Mouse (Mus musculus): ENCODE data around the gene P4ha1. TPM values are rescaled to one million over a fixed set of nuclear protein-coding genes. Genes with fewer than 3 reads are reported as not detected.
"Not testable (repeated sequence)": the region's sequence is repeated elsewhere in the genome, so short reads cannot be mapped to it uniquely, and the experiment has no call there.

Gene P4ha1
- polyA plus RNA-seq, 1 experiment from 2014 or later: 60.6 TPM

DNA sequence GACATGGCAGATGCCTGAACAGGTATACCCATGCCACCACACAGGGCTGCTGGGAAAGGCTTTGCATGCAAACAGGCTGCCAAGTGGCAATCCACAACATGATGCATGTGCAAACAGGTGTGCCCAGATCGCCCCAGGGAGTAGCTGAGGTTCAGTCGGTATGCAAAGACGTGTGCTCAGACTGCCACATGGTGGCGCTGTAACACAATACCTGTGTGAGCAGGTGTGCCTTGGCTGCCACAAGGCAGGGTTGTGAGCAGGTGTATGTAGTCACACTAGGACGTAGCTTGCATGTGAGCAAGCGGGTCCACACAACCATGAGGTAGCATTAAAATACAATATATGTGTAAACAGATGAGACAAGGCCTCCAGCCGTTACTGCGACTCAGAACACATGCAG is 34.0 kb upstream of the P4ha1 start:
- Histone ChIP-seq H3K9ac (ENCODE audit: low read depth, low read length) (no peak overlapping the region), H3K27me3 (replicated peaks; ENCODE audit: control insufficient read depth, insufficient read depth, low read length) (no peaks in the 10 kb centered on the region), H3K4me3 (ENCODE audit: low read depth, low read length) (no peak overlapping the region), H3K36me3 (ENCODE audit: control insufficient read depth, insufficient read depth, low read length) (no peaks in the 10 kb centered on the region), H3K9me3 (ENCODE audit: control insufficient read depth, low read length) (no peaks in the 10 kb centered on the region), H3K27ac (ENCODE audit: low read depth, low read length) (no peak overlapping the region), H3K4me2 (no peak overlapping the region), H3K4me1 (replicated peaks; ENCODE audit: control insufficient read depth, insufficient read depth, low read length) (peaks cover 5% of the 10 kb centered on the region; the same call in 1 of the 2 replicates)
- WGBS: 55% methylated on average over 8 of the region's 8 CpGs
- ATAC-seq (replicated peaks; ENCODE audit: low FRiP score) (no peak), DNase-seq (ENCODE audit: low spot score) (no peak)

DNA sequence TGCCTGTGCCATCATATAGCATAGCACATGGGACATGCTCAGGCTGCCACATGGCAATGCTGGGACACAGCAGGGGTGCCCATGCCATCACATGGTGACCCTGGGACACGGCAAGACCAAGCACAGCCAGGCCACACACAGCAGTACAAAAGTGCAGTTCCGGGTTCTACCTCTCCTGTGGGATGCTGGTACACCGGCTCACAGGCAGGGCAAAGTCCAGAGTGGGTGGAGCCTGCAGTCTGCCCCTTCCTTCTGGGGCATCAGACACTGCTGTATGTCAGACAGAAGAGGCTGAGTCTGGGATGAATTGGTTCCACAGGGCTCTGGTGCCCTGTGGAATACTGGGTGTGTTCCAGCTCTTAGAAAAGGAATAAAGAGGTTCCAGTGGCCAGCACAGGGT is 31.6 kb upstream of the P4ha1 start:
- no peak overlapping the region for H3K9ac ChIP-seq (ENCODE audit: low read depth, low read length)
- no peak for ATAC-seq (replicated peaks; ENCODE audit: low FRiP score)
- 42% methylated on average over 3 of the region's 3 CpGs for WGBS
- no peaks in the 10 kb centered on the region for H3K9me3 ChIP-seq (ENCODE audit: control insufficient read depth, low read length)
- no peaks in the 10 kb centered on the region for H3K27me3 ChIP-seq (replicated peaks; ENCODE audit: control insufficient read depth, insufficient read depth, low read length)
- peaks cover 5% of the 10 kb centered on the region; the same call in 1 of the 2 replicates for H3K4me1 ChIP-seq (replicated peaks; ENCODE audit: control insufficient read depth, insufficient read depth, low read length)
- no peak overlapping the region for H3K4me3 ChIP-seq (ENCODE audit: low read depth, low read length)
- H3K36me3 ChIP-seq (ENCODE audit: control insufficient read depth, insufficient read depth, low read length): no peaks in the 10 kb centered on the region
- DNase-seq (ENCODE audit: low spot score): no peak
- no peak overlapping the region for H3K4me2 ChIP-seq
- peak overlapping the region; percentile 21; the same call in 1 of the 2 replicates for H3K27ac ChIP-seq (ENCODE audit: low read depth, low read length)

DNA sequence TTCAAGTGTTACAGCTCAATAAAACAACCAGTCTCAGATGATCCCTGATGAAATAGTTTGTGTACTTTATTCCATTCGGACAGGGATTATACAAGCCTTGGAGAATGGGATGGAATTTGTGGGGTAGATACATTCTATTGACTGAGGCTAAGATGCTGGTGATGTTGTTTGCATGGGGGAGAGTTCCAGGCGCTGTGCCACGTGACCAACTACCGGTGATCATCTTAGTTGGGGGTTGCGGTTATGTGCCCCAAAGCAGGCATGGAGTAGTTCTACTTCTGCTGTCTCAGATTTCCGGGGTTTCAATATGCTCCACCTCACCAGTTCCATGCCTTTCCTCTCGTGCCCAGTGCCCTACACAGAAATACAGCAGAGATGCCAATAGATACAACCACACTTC is 31.0 kb upstream of the P4ha1 start:
- Histone ChIP-seq H3K27me3 (replicated peaks; ENCODE audit: control insufficient read depth, insufficient read depth, low read length) (no peaks in the 10 kb centered on the region), H3K9me3 (ENCODE audit: control insufficient read depth, low read length) (no peaks in the 10 kb centered on the region), H3K27ac (ENCODE audit: low read depth, low read length) (no peak overlapping the region), H3K4me2 (no peak overlapping the region), H3K4me1 (replicated peaks; ENCODE audit: control insufficient read depth, insufficient read depth, low read length) (peaks cover 2% of the 10 kb centered on the region; the same call in 1 of the 2 replicates), H3K4me3 (ENCODE audit: low read depth, low read length) (no peak overlapping the region), H3K9ac (ENCODE audit: low read depth, low read length) (no peak overlapping the region), H3K36me3 (ENCODE audit: control insufficient read depth, insufficient read depth, low read length) (no peaks in the 10 kb centered on the region)
- no peak for DNase-seq (ENCODE audit: low spot score)
- no peak for ATAC-seq (replicated peaks; ENCODE audit: low FRiP score)
- WGBS: 78% methylated on average over 7 of the region's 7 CpGs

GRCm38 (mm10) chr10:59292558-59292957 is 30.5 kb upstream of the P4ha1 start:
- 27% methylated on average over 4 of the region's 4 CpGs for WGBS
- Histone ChIP-seq H3K9ac (ENCODE audit: low read depth, low read length) (no peak overlapping the region), H3K4me1 (replicated peaks; ENCODE audit: control insufficient read depth, insufficient read depth, low read length) (no peaks in the 10 kb centered on the region; the same call in 1 of the 2 replicates), H3K36me3 (ENCODE audit: control insufficient read depth, insufficient read depth, low read length) (no peaks in the 10 kb centered on the region), H3K27me3 (replicated peaks; ENCODE audit: control insufficient read depth, insufficient read depth, low read length) (no peaks in the 10 kb centered on the region), H3K27ac (ENCODE audit: low read depth, low read length) (no peak overlapping the region), H3K4me3 (ENCODE audit: low read depth, low read length) (no peak overlapping the region), H3K9me3 (ENCODE audit: control insufficient read depth, low read length) (no peaks in the 10 kb centered on the region), H3K4me2 (no peak overlapping the region)
- ATAC-seq (replicated peaks; ENCODE audit: low FRiP score) (peak; percentile 18; the same call in 1 of the 2 replicates), DNase-seq (ENCODE audit: low spot score) (peak; percentile 51)

DNA sequence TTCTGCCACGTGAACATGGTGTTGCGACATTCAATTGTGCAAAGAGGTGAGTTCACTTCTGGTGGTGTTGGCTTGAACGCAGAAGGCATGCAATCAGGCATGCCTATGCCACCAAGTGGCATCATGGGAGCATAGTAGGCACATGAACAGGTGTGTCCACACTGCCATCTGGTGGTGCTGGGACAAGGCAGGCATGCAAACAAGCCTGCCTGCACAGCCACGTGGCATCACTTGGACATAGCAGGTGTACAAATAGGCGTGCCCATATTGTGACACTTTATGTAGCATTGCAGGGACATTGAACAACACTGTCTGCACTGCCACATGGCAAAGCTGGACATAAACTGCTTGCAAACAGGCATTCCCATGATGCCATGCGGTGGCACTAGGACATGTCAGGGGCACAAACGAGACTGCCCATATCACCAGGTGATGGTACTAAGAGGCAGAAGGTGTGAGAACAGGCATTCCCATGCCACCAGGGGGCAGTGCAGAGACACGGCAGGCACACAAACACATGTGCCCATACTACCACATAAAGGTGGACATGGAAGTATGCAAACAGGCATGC is 27.8 kb upstream of the P4ha1 start:
- Histone ChIP-seq H3K27me3 (replicated peaks; ENCODE audit: control insufficient read depth, insufficient read depth, low read length) (no peaks in the 10 kb centered on the region), H3K9ac (ENCODE audit: low read depth, low read length) (no peak overlapping the region), H3K9me3 (ENCODE audit: control insufficient read depth, low read length) (no peaks in the 10 kb centered on the region), H3K4me1 (replicated peaks; ENCODE audit: control insufficient read depth, insufficient read depth, low read length) (no peaks in the 10 kb centered on the region), H3K36me3 (ENCODE audit: control insufficient read depth, insufficient read depth, low read length) (no peaks in the 10 kb centered on the region), H3K27ac (ENCODE audit: low read depth, low read length) (no peak overlapping the region), H3K4me2 (no peak overlapping the region), H3K4me3 (ENCODE audit: low read depth, low read length) (no peak overlapping the region)
- 63% methylated on average over 8 of the region's 8 CpGs for WGBS
- 0 out of 2 replicates have a peak, but pooled peaks have one; percentile 12 for ATAC-seq (replicated peaks; ENCODE audit: low FRiP score)
- peak; percentile 64 for DNase-seq (ENCODE audit: low spot score)

DNA sequence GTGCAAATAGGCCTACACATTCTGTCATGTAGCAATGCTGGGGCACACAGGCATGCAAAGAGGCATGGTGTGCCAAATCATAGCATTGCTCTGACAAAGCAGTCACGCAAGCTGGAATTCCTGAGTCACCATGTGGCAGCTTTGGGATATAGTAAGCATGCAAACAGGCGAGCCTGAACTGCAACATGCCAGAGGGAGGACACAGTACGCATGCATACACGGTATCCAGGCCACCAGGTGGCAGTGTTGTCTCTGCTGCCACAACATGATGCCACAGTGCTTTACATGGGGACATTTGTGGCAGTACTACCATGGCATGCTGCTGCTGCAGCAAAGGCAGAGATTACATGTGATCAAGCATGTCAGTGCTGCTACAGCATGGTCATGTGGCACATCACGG is 26.8 kb upstream of the P4ha1 start:
- Histone ChIP-seq H3K9me3 (ENCODE audit: control insufficient read depth, low read length) (no peaks in the 10 kb centered on the region), H3K9ac (ENCODE audit: low read depth, low read length) (no peak overlapping the region), H3K27ac (ENCODE audit: low read depth, low read length) (no peak overlapping the region), H3K4me2 (no peak overlapping the region), H3K36me3 (ENCODE audit: control insufficient read depth, insufficient read depth, low read length) (no peaks in the 10 kb centered on the region), H3K4me1 (replicated peaks; ENCODE audit: control insufficient read depth, insufficient read depth, low read length) (no peaks in the 10 kb centered on the region), H3K27me3 (replicated peaks; ENCODE audit: control insufficient read depth, insufficient read depth, low read length) (no peaks in the 10 kb centered on the region), H3K4me3 (ENCODE audit: low read depth, low read length) (no peak overlapping the region)
- WGBS: 35% methylated on average over 5 of the region's 5 CpGs
- peak; percentile 71 for DNase-seq (ENCODE audit: low spot score)
- peak; percentile 70 for ATAC-seq (replicated peaks; ENCODE audit: low FRiP score)

GRCm38 (mm10) chr10:59302671-59303070 is 20.4 kb upstream of the P4ha1 start:
- not testable (repeated sequence) for ATAC-seq (replicated peaks; ENCODE audit: low FRiP score); H3K9ac ChIP-seq (ENCODE audit: low read depth, low read length); H3K4me1 ChIP-seq (replicated peaks; ENCODE audit: control insufficient read depth, insufficient read depth, low read length); H3K4me2 ChIP-seq; H3K4me3 ChIP-seq (ENCODE audit: low read depth, low read length); H3K27ac ChIP-seq (ENCODE audit: low read depth, low read length); H3K27me3 ChIP-seq (replicated peaks; ENCODE audit: control insufficient read depth, insufficient read depth, low read length); H3K36me3 ChIP-seq (ENCODE audit: control insufficient read depth, insufficient read depth, low read length); H3K9me3 ChIP-seq (ENCODE audit: control insufficient read depth, low read length)
- peak; percentile 11 for DNase-seq (ENCODE audit: low spot score)
- WGBS: 91% methylated on average over 12 of the region's 12 CpGs

DNA sequence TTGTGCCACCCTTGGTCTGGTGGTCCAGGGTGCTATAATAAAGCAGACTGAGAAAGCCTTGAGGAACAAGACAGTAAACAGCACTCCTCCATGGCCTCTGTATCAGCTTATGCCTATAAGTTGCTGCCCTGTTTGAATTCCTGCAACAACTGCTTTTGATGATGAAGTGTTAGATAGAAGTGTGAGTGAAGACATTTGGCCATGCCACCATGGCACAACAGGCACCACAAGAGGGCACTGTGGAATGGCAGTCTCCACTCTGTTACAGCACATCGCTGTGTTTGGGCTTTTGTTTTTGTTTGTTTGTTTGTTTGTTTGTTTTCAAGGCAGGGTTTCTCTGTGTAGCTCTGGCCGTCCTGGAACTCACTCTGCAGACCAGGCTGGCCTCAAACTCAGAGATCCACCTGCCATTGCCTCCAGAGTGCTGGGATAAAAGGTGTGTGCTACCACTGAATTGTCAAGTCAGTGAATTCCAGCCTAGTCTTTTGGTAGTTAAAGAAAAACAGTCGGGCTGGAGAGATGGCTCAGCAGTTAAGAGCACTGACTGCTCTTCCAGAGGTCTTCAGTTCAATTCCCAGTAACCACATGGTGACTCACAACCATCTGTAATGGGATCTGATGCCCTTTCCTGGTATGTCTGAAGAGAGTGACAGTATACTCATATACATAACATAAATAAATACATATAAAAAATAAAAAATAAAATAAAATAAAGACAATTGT is 13.9 kb upstream of the P4ha1 start:
- no peak for ATAC-seq (replicated peaks; ENCODE audit: low FRiP score)
- Histone ChIP-seq H3K4me3 (ENCODE audit: low read depth, low read length) (no peak overlapping the region), H3K36me3 (ENCODE audit: control insufficient read depth, insufficient read depth, low read length) (no peaks in the 10 kb centered on the region), H3K9ac (ENCODE audit: low read depth, low read length) (no peak overlapping the region), H3K9me3 (ENCODE audit: control insufficient read depth, low read length) (no peaks in the 10 kb centered on the region), H3K27ac (ENCODE audit: low read depth, low read length) (no peak overlapping the region), H3K4me1 (replicated peaks; ENCODE audit: control insufficient read depth, insufficient read depth, low read length) (no peaks in the 10 kb centered on the region), H3K4me2 (no peak overlapping the region), H3K27me3 (replicated peaks; ENCODE audit: control insufficient read depth, insufficient read depth, low read length) (no peaks in the 10 kb centered on the region)
- DNase-seq (ENCODE audit: low spot score): peak; percentile 4
- WGBS: 39% methylated on average over 3 of the region's 3 CpGs

DNA sequence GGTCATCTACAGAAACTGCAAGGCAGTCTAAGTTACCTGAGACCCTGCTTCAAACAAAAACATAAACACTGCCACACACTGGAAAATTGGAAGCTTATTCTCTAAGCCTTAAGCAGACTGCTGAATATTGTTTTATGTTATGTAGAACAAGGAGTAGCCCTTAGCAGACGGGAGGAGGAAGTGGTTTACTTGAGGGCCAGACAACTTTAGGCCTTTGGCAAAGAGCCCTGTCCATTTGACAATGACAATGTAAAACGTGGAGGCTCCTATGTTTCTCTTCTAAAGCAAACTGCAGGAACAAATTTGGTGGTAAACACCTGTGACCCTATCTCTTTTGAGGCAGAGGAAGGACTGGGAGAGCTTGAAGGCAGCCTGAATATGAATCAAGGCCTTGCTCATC is 13.0 kb upstream of the P4ha1 start:
- no peak overlapping the region for H3K4me2 ChIP-seq
- H3K4me3 ChIP-seq (ENCODE audit: low read depth, low read length): no peak overlapping the region
- no peak for ATAC-seq (replicated peaks; ENCODE audit: low FRiP score)
- no peaks in the 10 kb centered on the region for H3K4me1 ChIP-seq (replicated peaks; ENCODE audit: control insufficient read depth, insufficient read depth, low read length)
- no peak for DNase-seq (ENCODE audit: low spot score)
- no peaks in the 10 kb centered on the region for H3K9me3 ChIP-seq (ENCODE audit: control insufficient read depth, low read length)
- H3K36me3 ChIP-seq (ENCODE audit: control insufficient read depth, insufficient read depth, low read length): no peaks in the 10 kb centered on the region
- H3K27me3 ChIP-seq (replicated peaks; ENCODE audit: control insufficient read depth, insufficient read depth, low read length): no peaks in the 10 kb centered on the region
- no peak overlapping the region for H3K27ac ChIP-seq (ENCODE audit: low read depth, low read length)
- 47% methylated on average over 2 of the region's 2 CpGs for WGBS
- H3K9ac ChIP-seq (ENCODE audit: low read depth, low read length): no peak overlapping the region
